Mouse (Mus musculus): ENCODE measurements at regions not wholly inside any gene's neighbourhood (a gene's known extent, or its start where the extent isn't known, plus 50 kb on each side); places are given as distances from the start of the nearest gene placed in this dataset.

DNA sequence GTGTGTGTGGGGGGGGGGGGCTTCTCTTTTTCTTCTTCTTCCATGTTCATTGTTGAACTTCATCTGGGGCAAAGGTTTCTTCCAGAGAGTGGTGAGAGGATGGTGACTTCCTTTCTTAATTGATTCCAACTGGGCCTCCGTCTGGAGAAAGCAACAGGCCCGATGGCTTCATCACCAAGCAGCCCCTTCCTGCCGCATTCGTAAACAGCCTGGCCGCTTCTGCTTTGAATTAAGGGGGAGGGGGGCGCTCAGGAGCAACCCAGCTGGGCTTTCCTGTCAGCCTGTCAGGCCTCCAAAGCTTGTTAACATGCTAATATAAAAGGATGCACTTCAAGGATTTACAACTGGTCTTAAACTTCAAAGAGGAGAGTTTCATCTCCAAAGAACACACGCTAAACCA is 111.5 kb downstream of the Tfap2c start:
- TF ChIP-seq EP300 (IDR thresholded peaks at IDR 0.05; ENCODE audit: insufficient read depth, low read depth, low read length) (no peak), CTCF (IDR thresholded peaks at IDR 0.05) (no peak)
